Comparison of ENCODE assay signal across 18 mouse cellular contexts in genomic region chr1:185065056-185065455, GRCm38 (mm10).
DNase-seq lines count a peak whose midpoint lies in the region; ATAC-seq and TF ChIP-seq lines count a peak whose summit lies in the region.
"Had no signal": no experiment of that assay in that cellular context is flagged by ENCODE, and none has a peak within 500 bp of the region (broad histone marks: within the 10 kb centered on the region; RNA-seq: fewer than 3 reads in every experiment).

No protein-coding gene starts in this region.

- H3K36me3 ChIP-seq in kidney, postnatal 0 days (ENCODE audit: insufficient read depth, low read length), result no peaks in the 10 kb centered on the region
- no peaks in the 10 kb centered on the region for H3K36me3 ChIP-seq in kidney, adult 2 months (ENCODE audit: control insufficient read depth, insufficient read depth, low read length)
- H3K36me3 ChIP-seq: embryonic facial prominence, embryonic 12.5 days; forebrain, embryonic 15.5 days; heart, embryonic 13.5 days; hindbrain, embryonic 15.5 days had no signal

- H3K9me3 ChIP-seq in kidney, postnatal 0 days (replicated peaks; ENCODE audit: low read length), result no peaks in the 10 kb centered on the region
- H3K9me3 ChIP-seq: embryonic facial prominence, embryonic 12.5 days; forebrain, embryonic 15.5 days; heart, embryonic 13.5 days; hindbrain, embryonic 15.5 days had no signal

- no peak for TF ChIP-seq POLR2A in kidney, adult 2 months (IDR thresholded peaks at IDR 0.05; ENCODE audit: low read depth, low read length)
- no peak for TF ChIP-seq POLR2A in lung, adult 2 months (IDR thresholded peaks at IDR 0.05; ENCODE audit: borderline replicate concordance, extremely low read depth, low read depth, low read length)

- DNase-seq in adrenal gland, adult 8-10 months, result peak; percentile 5
- DNase-seq in adrenal gland, postnatal 4 days (ENCODE audit: low spot score in 2 of 2), result no peak
- DNase-seq in kidney, postnatal 0 days (ENCODE audit: low spot score), result peak; percentile 24
- no peak for DNase-seq in kidney, adult 2 months
- peak; percentile 44 for DNase-seq in lung, postnatal 10 days
- no peak for DNase-seq in lung, adult 2 months
- DNase-seq in urinary bladder, postnatal 36 days (ENCODE audit: low spot score in 2 of 2), result no peak
- DNase-seq: adrenal gland, postnatal 25 days; cerebellum, adult 2 months; cerebellum, postnatal 10 days; gastrocnemius, postnatal 36 days; heart, adult 18-20 months; heart, postnatal 36 days had no signal

- H3K4me1 ChIP-seq in kidney, postnatal 0 days (replicated peaks; ENCODE audit: insufficient read depth, low read length), result no peaks in the 10 kb centered on the region
- no peaks in the 10 kb centered on the region for H3K4me1 ChIP-seq in kidney, adult 2 months (ENCODE audit: control insufficient read depth, insufficient read depth, low read length)
- H3K4me1 ChIP-seq in lung, adult 2 months (ENCODE audit: control insufficient read depth, insufficient read depth, low read length), result no peaks in the 10 kb centered on the region
- H3K4me1 ChIP-seq: embryonic facial prominence, embryonic 12.5 days; forebrain, embryonic 15.5 days; hindbrain, embryonic 15.5 days had no signal

- no peak for ATAC-seq in kidney, postnatal 0 days (replicated peaks; ENCODE audit: low FRiP score, low read depth)
- ATAC-seq: forebrain, embryonic 15.5 days had no signal

- WGBS in kidney, postnatal 0 days, result 37% methylated on average over 3 of the region's 3 CpGs
- WGBS in kidney, adult 2 months, result 39% methylated on average over 3 of the region's 3 CpGs
- WGBS in lung, adult 2 months, result 32% methylated on average over 3 of the region's 3 CpGs

- no peaks in the 10 kb centered on the region for H3K27me3 ChIP-seq in kidney, postnatal 0 days (ENCODE audit: insufficient read depth, low read length)
- H3K27me3 ChIP-seq in kidney, adult 2 months (replicated peaks; ENCODE audit: control insufficient read depth, insufficient read depth, low read length), result no peaks in the 10 kb centered on the region
- H3K27me3 ChIP-seq: CH12.LX; embryonic facial prominence, embryonic 12.5 days; forebrain, embryonic 15.5 days; heart, embryonic 13.5 days; hindbrain, embryonic 15.5 days had no signal

- H3K4me2 ChIP-seq in kidney, postnatal 0 days (ENCODE audit: low read length), result no peak overlapping the region
- H3K4me2 ChIP-seq: embryonic facial prominence, embryonic 12.5 days; forebrain, embryonic 15.5 days; heart, embryonic 13.5 days; hindbrain, embryonic 15.5 days had no signal

- H3K27ac ChIP-seq in kidney, postnatal 0 days, result no peak overlapping the region
- H3K27ac ChIP-seq in kidney, adult 2 months (ENCODE audit: insufficient read depth, low read depth, low read length), result no peak overlapping the region
- H3K27ac ChIP-seq: embryonic facial prominence, embryonic 12.5 days; forebrain, embryonic 15.5 days; heart, embryonic 13.5 days; hindbrain, embryonic 15.5 days had no signal

- no peak for TF ChIP-seq CTCF in kidney, postnatal 0 days (IDR thresholded peaks at IDR 0.05; ENCODE audit: low read depth)
- no peak for TF ChIP-seq CTCF in kidney, adult 2 months (conservative IDR thresholded peaks at IDR 0.05; ENCODE audit: insufficient read depth, insufficient read length, low read depth, low read length)
- TF ChIP-seq CTCF in lung, adult 2 months (IDR thresholded peaks at IDR 0.05; ENCODE audit: insufficient read depth, low read length), result no peak

- no peak overlapping the region for H3K4me3 ChIP-seq in kidney, postnatal 0 days (replicated peaks; ENCODE audit: low read depth, low read length)
- no peak overlapping the region for H3K4me3 ChIP-seq in kidney, adult 2 months (ENCODE audit: insufficient read depth, low read depth, low read length)
- no peak overlapping the region for H3K4me3 ChIP-seq in lung, adult 2 months (replicated peaks; ENCODE audit: extremely low read depth, low read depth, low read length)
- H3K4me3 ChIP-seq: embryonic facial prominence, embryonic 12.5 days; forebrain, embryonic 15.5 days; heart, embryonic 13.5 days; hindbrain, embryonic 15.5 days had no signal

- no peak overlapping the region for H3K9ac ChIP-seq in kidney, postnatal 0 days (ENCODE audit: low read depth, low read length)
- H3K9ac ChIP-seq: embryonic facial prominence, embryonic 12.5 days; forebrain, embryonic 15.5 days; heart, embryonic 13.5 days; hindbrain, embryonic 15.5 days had no signal

Comparison
In these comparisons a context has a peak if more than half of its experiments do, and no peak if none do; other contexts are left out.
1. DNase-seq: peak in adrenal gland, adult 8-10 months (single experiment), kidney, postnatal 0 days (single experiment) and lung, postnatal 10 days (single experiment); none in adrenal gland, postnatal 4 days (0 of 2), kidney, adult 2 months (single experiment), lung, adult 2 months (single experiment) and urinary bladder, postnatal 36 days (0 of 2).